Mouse (Mus musculus): ENCODE data around the gene Gpt2. TPM values are rescaled to one million over a fixed set of nuclear protein-coding genes. Genes with fewer than 3 reads are reported as not detected.
A peak's percentile ranks its signal among the peaks of the same experiment; 100 is the strongest.

The Gpt2 gene
- polyA plus RNA-seq (2012; rRNA removed) (8.1 and 8.7 TPM in 2 replicates), polyA plus RNA-seq (2014; fragmentation: Nextera tagmentation; extraction: Ambion mirVana) (13.1 and 15.5 TPM in 2 replicates)

DNA sequence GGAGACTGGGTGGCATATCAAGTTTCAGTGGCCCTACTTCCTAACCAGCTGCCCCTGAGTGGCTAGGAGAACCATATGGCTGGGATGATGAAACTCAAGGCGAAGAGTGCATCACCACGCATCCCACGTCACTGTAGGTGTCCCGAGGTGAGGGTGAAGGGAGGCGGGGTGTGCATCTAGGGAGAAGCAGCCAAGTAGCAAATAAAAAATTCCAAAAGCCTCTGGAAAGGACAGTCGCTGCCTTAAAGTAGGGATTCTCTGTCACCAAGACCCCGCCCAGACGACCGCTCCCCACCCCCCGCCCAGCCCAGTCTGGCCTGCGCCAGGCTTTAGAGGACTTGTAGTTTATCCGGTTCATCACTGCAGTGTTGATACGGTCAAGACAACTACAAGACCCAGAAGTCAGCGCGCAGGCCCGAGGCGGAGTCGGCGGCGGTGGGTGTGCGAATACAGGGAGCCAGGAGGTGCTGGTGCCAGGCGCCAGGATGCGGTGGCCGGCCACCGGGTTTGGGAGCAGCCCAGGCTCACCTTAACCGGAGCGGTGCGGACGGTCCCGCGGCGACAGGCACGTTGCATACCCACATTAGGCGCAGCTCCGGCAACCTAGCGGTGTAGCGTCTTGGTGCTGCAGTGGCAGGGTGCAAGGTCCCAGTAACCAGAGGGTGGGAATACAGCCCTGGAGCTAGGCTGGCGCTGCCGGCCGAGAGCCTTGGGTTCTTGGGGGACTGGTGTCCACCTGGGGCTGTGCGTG, at the start of gene Gpt2:
TSS of gene Gpt2 (plus strand) at position 452 of the 751 bp plus-strand sequence.
- ATAC-seq (ENCODE audit: insufficient read depth), result peak; percentile 89
- no peak for TF ChIP-seq CTCF (IDR thresholded peaks at IDR 0.05; ENCODE audit: low read depth)
- no peak for TF ChIP-seq EP300 (IDR thresholded peaks at IDR 0.05; ENCODE audit: low read depth)
- Histone ChIP-seq H3K27me3 (ENCODE audit: control insufficient read depth, insufficient read depth, low read length) (peaks cover 4% of the 10 kb centered on the region), H3K4me2 (ENCODE audit: low read depth) (peak within 1 kb of the TSS; percentile 79), H3K27ac (no peak within 1 kb of the TSS), H3K4me1 (replicated peaks; ENCODE audit: control insufficient read depth in 2 of 2, insufficient read depth in 2 of 2, low read length in 1 of 2) (0 out of 4 replicates have a peak, but pooled peaks cover 0 to 2% of the 10 kb centered on the region in 2 experiments), H3K36me3 (replicated peaks; ENCODE audit: control insufficient read depth, insufficient read depth, low read depth) (no peaks in the 10 kb centered on the region), H3K9ac (replicated peaks) (peak within 1 kb of the TSS; percentile 38), H3K4me3 (ENCODE audit: insufficient read depth in 1 of 2, low read depth in 2 of 2, low read length in 2 of 2) (peak within 1 kb of the TSS; percentile 61 to 67), H3K9me3 (ENCODE audit: control insufficient read depth, low read length) (no peaks in the 10 kb centered on the region)
- DNase-seq (ENCODE audit: low read depth in 3 of 3, low spot score in 3 of 3), result peak; percentile 54 to 64 (median 58)
- under 1% methylated on average over 41 of the region's 41 CpGs for WGBS (ENCODE audit: insufficient replicate concordance)

DNA sequence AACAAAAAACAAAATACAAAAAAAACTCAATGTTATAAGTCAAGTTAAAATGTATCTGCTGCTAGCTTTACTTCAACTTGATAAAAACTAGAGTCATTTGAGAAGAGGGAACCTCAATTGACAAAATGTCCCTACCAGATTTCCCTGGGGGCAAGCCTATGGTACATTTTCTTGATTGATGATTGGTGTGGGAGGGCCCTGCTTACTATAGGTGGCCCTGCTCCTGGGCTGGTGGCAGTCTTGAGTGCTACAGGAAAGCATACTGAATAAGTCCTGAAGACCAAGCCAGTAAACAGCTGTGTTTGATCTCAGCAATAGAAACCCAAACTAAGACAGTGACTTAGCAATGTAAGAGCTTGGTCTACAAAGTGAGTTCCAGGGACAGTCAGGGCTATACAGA, 48.3 kb upstream of the Gpt2 start:
- Histone ChIP-seq H3K4me2 (ENCODE audit: low read depth) (no peak overlapping the region), H3K4me3 (ENCODE audit: insufficient read depth in 1 of 2, low read depth in 2 of 2, low read length in 2 of 2) (no peak overlapping the region), H3K27me3 (ENCODE audit: control insufficient read depth, insufficient read depth, low read length) (no peaks in the 10 kb centered on the region), H3K4me1 (replicated peaks; ENCODE audit: control insufficient read depth in 2 of 2, insufficient read depth in 2 of 2, low read length in 1 of 2) (no peaks in the 10 kb centered on the region), H3K9ac (replicated peaks) (no peak overlapping the region), H3K36me3 (replicated peaks; ENCODE audit: control insufficient read depth, insufficient read depth, low read depth) (no peaks in the 10 kb centered on the region), H3K27ac (no peak overlapping the region), H3K9me3 (ENCODE audit: control insufficient read depth, low read length) (no peaks in the 10 kb centered on the region)
- TF ChIP-seq EP300 (IDR thresholded peaks at IDR 0.05; ENCODE audit: low read depth) (no peak), CTCF (IDR thresholded peaks at IDR 0.05; ENCODE audit: low read depth) (no peak)
- ATAC-seq (ENCODE audit: insufficient read depth) (no peak), DNase-seq (ENCODE audit: low read depth in 3 of 3, low spot score in 3 of 3) (no peak)

DNA sequence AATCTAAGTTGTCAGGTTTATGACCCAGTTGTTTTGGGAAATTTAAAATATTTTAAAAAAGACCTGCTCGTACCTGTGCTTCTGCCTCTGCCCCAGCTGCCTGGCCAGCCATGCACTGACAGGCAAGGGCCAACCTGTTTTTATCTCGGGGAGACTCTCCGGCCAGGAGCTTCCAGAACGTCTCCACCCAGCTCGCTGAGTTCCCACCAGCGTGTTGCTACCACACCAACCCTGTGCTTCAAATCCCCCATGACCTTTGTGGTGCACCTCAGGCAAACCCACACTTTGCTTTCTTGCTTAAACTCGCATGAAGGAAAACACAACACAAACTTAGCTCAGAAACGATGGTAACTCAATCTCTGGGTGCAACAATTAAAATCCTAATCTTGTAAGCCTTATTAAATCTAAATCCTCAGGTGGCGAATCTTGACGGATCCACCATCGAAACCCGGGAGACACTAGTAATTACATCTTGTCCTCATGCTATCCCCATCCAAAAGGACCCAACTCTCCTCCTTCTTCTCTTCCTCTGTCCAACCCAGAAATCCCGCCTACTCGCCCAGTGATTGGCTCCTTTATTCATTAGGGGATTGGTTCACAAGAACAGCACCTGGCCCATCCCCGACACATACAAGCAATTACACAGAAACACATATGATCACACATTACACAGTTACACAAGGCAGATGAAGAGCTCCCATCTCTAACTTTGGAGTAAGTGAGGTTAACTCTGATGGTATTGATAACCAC, 46.3 kb upstream of the Gpt2 start:
- Histone ChIP-seq H3K4me2 (ENCODE audit: low read depth) (no peak overlapping the region), H3K4me3 (ENCODE audit: insufficient read depth in 1 of 2, low read depth in 2 of 2, low read length in 2 of 2) (no peak overlapping the region), H3K4me1 (replicated peaks; ENCODE audit: control insufficient read depth in 2 of 2, insufficient read depth in 2 of 2, low read length in 1 of 2) (no peaks in the 10 kb centered on the region), H3K9me3 (ENCODE audit: control insufficient read depth, low read length) (no peaks in the 10 kb centered on the region), H3K27ac (no peak overlapping the region), H3K27me3 (ENCODE audit: control insufficient read depth, insufficient read depth, low read length) (no peaks in the 10 kb centered on the region), H3K36me3 (replicated peaks; ENCODE audit: control insufficient read depth, insufficient read depth, low read depth) (no peaks in the 10 kb centered on the region), H3K9ac (replicated peaks) (no peak overlapping the region)
- 68% methylated on average over 15 of the region's 15 CpGs for WGBS (ENCODE audit: insufficient replicate concordance)
- no peak for DNase-seq (ENCODE audit: low read depth in 3 of 3, low spot score in 3 of 3)
- TF ChIP-seq EP300 (IDR thresholded peaks at IDR 0.05; ENCODE audit: low read depth) (no peak), CTCF (IDR thresholded peaks at IDR 0.05; ENCODE audit: low read depth) (no peak)
- ATAC-seq (ENCODE audit: insufficient read depth), result no peak

DNA sequence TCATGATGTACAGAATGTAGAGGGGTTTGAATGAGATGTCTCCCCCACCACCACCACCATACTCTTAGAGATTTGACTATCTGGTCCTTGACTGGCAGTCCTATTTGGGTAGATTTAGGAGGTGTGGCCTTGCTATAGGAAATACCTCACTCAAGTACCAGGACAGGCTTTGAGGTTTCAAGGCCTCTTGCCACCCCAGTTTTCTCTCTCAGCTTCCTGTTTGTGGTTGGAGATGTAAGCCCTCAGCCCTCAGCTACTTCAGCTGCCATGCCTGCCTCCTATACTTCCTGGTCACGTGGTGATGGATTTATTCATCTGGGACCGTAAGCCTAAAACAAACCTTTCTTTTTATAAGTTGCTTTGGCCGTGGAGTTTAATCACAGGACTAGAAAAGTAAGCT, 42.0 kb upstream of the Gpt2 start:
- Histone ChIP-seq H3K4me1 (replicated peaks; ENCODE audit: control insufficient read depth in 2 of 2, insufficient read depth in 2 of 2, low read length in 1 of 2) (no peaks in the 10 kb centered on the region), H3K4me3 (ENCODE audit: insufficient read depth in 1 of 2, low read depth in 2 of 2, low read length in 2 of 2) (no peak overlapping the region), H3K27ac (no peak overlapping the region), H3K9ac (replicated peaks) (no peak overlapping the region), H3K36me3 (replicated peaks; ENCODE audit: control insufficient read depth, insufficient read depth, low read depth) (no peaks in the 10 kb centered on the region), H3K4me2 (ENCODE audit: low read depth) (no peak overlapping the region), H3K9me3 (ENCODE audit: control insufficient read depth, low read length) (no peaks in the 10 kb centered on the region), H3K27me3 (ENCODE audit: control insufficient read depth, insufficient read depth, low read length) (no peaks in the 10 kb centered on the region)
- ATAC-seq (ENCODE audit: insufficient read depth), result no peak
- TF ChIP-seq EP300 (IDR thresholded peaks at IDR 0.05; ENCODE audit: low read depth) (no peak), CTCF (IDR thresholded peaks at IDR 0.05; ENCODE audit: low read depth) (no peak)
- 49% methylated on average over 3 of the region's 3 CpGs for WGBS (ENCODE audit: insufficient replicate concordance)
- no peak for DNase-seq (ENCODE audit: low read depth in 3 of 3, low spot score in 3 of 3)

DNA sequence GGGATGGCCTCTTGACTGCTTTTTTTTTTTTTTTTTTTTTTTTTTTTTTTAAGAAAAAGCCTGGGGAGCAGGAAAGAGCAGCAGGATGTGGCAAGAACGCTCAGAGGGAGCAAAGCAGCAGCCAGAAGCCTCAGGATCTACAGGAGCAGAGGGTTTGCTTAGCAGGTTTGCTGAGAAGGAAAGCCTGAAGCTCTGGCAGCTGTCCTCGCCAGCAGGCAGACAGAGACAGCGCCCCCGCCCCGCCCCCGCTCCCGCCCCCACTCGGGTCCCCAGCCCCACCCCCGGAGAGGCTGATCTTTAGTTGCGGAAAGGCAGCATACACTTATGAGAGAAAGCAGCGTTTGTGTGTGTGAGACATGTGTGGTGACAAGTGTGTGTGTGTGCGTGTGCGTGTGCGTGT, 40.0 kb upstream of the Gpt2 start:
- TF ChIP-seq CTCF (IDR thresholded peaks at IDR 0.05; ENCODE audit: low read depth), result no peak
- TF ChIP-seq EP300 (IDR thresholded peaks at IDR 0.05; ENCODE audit: low read depth), result no peak

More for the DNA sequence above, 40.0 kb upstream of the Gpt2 start:
- WGBS (ENCODE audit: insufficient replicate concordance), result 24% methylated on average over 14 of the region's 14 CpGs
- Histone ChIP-seq H3K9me3 (ENCODE audit: control insufficient read depth, low read length) (no peaks in the 10 kb centered on the region), H3K4me3 (ENCODE audit: insufficient read depth in 1 of 2, low read depth in 2 of 2, low read length in 2 of 2) (no peak overlapping the region), H3K36me3 (replicated peaks; ENCODE audit: control insufficient read depth, insufficient read depth, low read depth) (no peaks in the 10 kb centered on the region), H3K4me2 (ENCODE audit: low read depth) (peak overlapping the region; percentile 25; the same call in 1 of the 2 replicates), H3K27me3 (ENCODE audit: control insufficient read depth, insufficient read depth, low read length) (no peaks in the 10 kb centered on the region), H3K27ac (no peak overlapping the region), H3K4me1 (replicated peaks; ENCODE audit: control insufficient read depth in 2 of 2, insufficient read depth in 2 of 2, low read length in 1 of 2) (no peaks in the 10 kb centered on the region), H3K9ac (replicated peaks) (no peak overlapping the region)
- DNase-seq (ENCODE audit: low read depth in 3 of 3, low spot score in 3 of 3) (no peak), ATAC-seq (ENCODE audit: insufficient read depth) (no peak)

Data from liver, embryonic 14.5 days (tissue).